Mouse (Mus musculus) heart, embryonic 15.5 days (tissue): ENCODE data around the gene Vmn1r234. TPM values are rescaled to one million over a fixed set of nuclear protein-coding genes. Genes with fewer than 3 reads are reported as not detected.
"Not testable (repeated sequence)": the region's sequence is repeated elsewhere in the genome, so short reads cannot be mapped to it uniquely, and the experiment has no call there.

Experiments used
- ATAC-seq: fragments of 200-750 bp; cut with Nextera tagmentation; replicated peaks from 2 replicates; pipeline ENCODE4 v1.8.0; 2017; ENCODE audit warnings: low read depth, moderate TSS enrichment; ENCODE audit not compliant: insufficient number of reproducible peaks, insufficient read depth, low FRiP score
- H3K27ac ChIP-seq: fragments of 300-500 bp; sonication (generic); 2 replicates; pipeline ENCODE4 v1.5.1; 2015; ENCODE audit warnings: mild to moderate bottlenecking, inconsistent platforms
- H3K27me3 ChIP-seq: fragments of 300-500 bp; sonication (generic); 2 replicates; pipeline ENCODE4 v1.6.1; 2015; ENCODE audit warnings: inconsistent platforms
- H3K36me3 ChIP-seq: fragments of 300-500 bp; sonication (generic); 2 replicates; pipeline ENCODE4 v1.6.1; 2015; ENCODE audit warnings: mild to moderate bottlenecking, inconsistent platforms
- H3K4me1 ChIP-seq: fragments of 300-500 bp; sonication (generic); replicated peaks from 2 replicates; pipeline ENCODE4 v1.6.1; 2015; ENCODE audit warnings: inconsistent platforms
- H3K4me2 ChIP-seq: fragments of 300-500 bp; sonication (generic); 2 replicates; pipeline ENCODE4 v1.6.1; 2015; ENCODE audit warnings: inconsistent platforms, mild to moderate bottlenecking, moderate library complexity
- H3K4me3 ChIP-seq: fragments of 300-500 bp; sonication (generic); 2 replicates; pipeline ENCODE4 v1.5.1; 2015; ENCODE audit warnings: mild to moderate bottlenecking, inconsistent platforms
- H3K9ac ChIP-seq: fragments of 300-500 bp; sonication (generic); 2 replicates; pipeline ENCODE4 v1.6.1; 2015; ENCODE audit warnings: mild to moderate bottlenecking, inconsistent platforms
- H3K9me3 ChIP-seq: fragments of 300-500 bp; sonication (generic); replicated peaks from 2 replicates; pipeline ENCODE4 v1.6.1; 2016; ENCODE audit warnings: inconsistent platforms
- WGBS: fragments of 180-500 bp; shearing (Covaris S2); methylation state at CpG from one replicate; pipeline ENCODE4 v1.1.7; 2015; ENCODE audit warnings: mixed read lengths; 5-methylcytosine and 5-hydroxymethylcytosine counted together
- microRNA-seq: library from miRNA; unstranded; fragments of <30 nt; microRNA quantifications from one replicate; pipeline ENCODE4, GENCODE M21; 2016
- polyA plus RNA-seq: library from polyadenylated mRNA; unstranded; fragments of >200 nt; fragmentation: Nextera tagmentation; extraction: Ambion mirVana; gene quantifications from 2 replicates; pipeline ENCODE4 v1.2.1, GENCODE M21; 2015

Vmn1r234 gene
- polyA plus RNA-seq = not detected in 2 replicates

GRCm38 (mm10) chr17:21225787-21226186 lies at the start of gene Vmn1r234:
Vmn1r234 (plus strand) TSS chr17:21226087.
- H3K27ac ChIP-seq = no peak within 1 kb of the TSS
- WGBS = 71% methylated on average over 1 of the region's 1 CpGs
- H3K4me1 ChIP-seq = no peaks in the 10 kb centered on the region
- H3K4me2 ChIP-seq = no peak within 1 kb of the TSS
- no peak within 1 kb of the TSS for H3K9ac ChIP-seq
- H3K36me3 ChIP-seq = no peaks in the 10 kb centered on the region
- no peak for ATAC-seq
- H3K4me3 ChIP-seq = no peak within 1 kb of the TSS
- no peaks in the 10 kb centered on the region for H3K27me3 ChIP-seq
- H3K9me3 ChIP-seq = no peaks in the 10 kb centered on the region

DNA sequence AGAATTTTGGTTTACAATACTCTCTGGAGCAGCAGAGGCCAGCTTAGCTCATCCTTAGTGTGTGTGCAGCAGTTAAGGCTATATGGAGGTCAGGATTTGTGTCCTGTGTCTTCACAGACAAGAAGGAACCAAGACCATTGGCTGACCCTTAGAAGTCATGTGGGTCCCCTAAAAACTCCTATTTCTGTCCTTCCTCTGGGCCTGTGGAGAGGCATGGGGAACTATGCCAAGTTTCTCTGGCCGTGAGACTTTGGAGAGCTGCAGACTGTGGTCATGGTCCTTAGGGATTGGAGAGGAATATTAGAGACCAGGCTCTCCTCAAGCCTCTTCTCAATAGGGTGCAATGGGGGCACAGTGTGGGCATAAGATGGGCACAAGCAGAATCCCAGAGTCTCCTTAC lies 14.8 kb upstream of the Vmn1r234 start:
- not testable (repeated sequence) for H3K27ac ChIP-seq, H3K9ac ChIP-seq, H3K4me1 ChIP-seq, H3K4me3 ChIP-seq, ATAC-seq, H3K36me3 ChIP-seq, H3K4me2 ChIP-seq, H3K9me3 ChIP-seq, H3K27me3 ChIP-seq
- WGBS = 53% methylated on average over 1 of the region's 1 CpGs

DNA sequence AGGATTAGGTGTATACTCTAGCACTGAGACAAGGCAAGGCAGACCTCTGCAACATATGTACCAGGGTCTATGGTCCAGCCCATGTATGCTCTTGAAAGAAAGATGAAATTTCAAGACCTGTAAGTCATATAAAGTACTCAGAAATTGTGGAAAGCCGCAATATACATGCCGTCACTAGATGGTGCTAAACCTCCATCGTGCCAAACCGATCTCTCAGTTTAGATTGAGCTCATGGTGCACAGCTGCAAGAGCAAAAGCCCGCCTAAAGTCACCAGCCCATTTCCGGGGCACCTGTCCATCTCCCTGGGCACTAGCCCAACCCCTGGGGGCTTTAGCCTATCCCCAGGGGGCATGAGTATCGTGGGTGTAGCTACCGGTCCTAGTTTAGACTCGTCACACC lies 5.8 kb downstream of the Vmn1r234 start:
- no peaks in the 10 kb centered on the region for H3K9me3 ChIP-seq
- no peak for ATAC-seq
- H3K36me3 ChIP-seq = no peaks in the 10 kb centered on the region
- H3K27me3 ChIP-seq = no peaks in the 10 kb centered on the region
- no peak overlapping the region for H3K4me2 ChIP-seq
- no peak overlapping the region for H3K4me3 ChIP-seq
- no peak overlapping the region for H3K9ac ChIP-seq
- H3K27ac ChIP-seq = no peak overlapping the region
- H3K4me1 ChIP-seq = no peaks in the 10 kb centered on the region
- WGBS = 31% methylated on average over 9 of the region's 9 CpGs

DNA sequence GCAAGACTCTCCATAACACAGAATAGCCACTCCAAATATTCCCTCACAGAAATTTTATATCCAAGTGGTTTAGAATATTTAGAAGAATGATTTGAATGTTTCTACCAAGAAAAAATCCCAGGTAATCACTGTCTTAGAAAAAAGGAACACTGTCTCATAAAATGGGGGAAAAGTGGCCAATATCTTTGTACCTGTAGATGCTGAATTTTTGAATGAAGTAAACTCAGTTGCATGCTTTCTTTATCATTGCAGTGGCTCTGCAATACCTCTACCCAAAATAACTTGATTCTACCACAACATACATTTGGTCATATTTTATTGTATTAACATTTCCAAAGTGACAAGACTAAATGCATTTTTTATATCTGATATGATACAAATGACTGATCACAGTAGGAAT lies 30.2 kb downstream of the Vmn1r234 start, which contains the start of gene Vmn1r235:
Gene Vmn1r235 (plus strand): TSS at position 301 of the 400 bp plus-strand sequence.
- no peak for ATAC-seq
- Histone ChIP-seq H3K9ac (no peak within 1 kb of the TSS), H3K27ac (no peak within 1 kb of the TSS), H3K4me2 (no peak within 1 kb of the TSS), H3K27me3 (no peaks in the 10 kb centered on the region), H3K4me1 (no peaks in the 10 kb centered on the region), H3K36me3 (no peaks in the 10 kb centered on the region), H3K4me3 (no peak within 1 kb of the TSS), H3K9me3 (no peaks in the 10 kb centered on the region)

DNA sequence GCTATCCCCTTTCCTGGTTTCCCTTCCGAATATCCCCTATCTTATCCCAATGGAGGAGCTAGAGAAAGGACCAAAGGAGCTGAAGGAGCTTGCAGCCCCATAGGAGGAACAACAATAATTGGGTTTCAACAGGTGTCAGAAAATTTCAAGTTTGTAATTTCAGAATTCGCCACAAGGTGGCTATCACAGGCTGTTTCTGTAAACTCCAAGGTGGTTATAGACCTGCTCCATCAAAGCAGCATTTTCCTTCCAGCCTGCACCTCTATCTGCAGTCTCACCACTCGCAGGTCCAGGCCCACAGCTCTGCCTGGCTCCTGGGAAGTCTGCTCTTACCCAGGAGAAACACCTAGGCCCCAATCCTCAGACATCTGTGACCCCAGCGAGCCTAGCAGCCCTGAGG lies 46.2 kb downstream of the Vmn1r234 start:
- 10% methylated on average over 4 of the region's 4 CpGs for WGBS

DNA sequence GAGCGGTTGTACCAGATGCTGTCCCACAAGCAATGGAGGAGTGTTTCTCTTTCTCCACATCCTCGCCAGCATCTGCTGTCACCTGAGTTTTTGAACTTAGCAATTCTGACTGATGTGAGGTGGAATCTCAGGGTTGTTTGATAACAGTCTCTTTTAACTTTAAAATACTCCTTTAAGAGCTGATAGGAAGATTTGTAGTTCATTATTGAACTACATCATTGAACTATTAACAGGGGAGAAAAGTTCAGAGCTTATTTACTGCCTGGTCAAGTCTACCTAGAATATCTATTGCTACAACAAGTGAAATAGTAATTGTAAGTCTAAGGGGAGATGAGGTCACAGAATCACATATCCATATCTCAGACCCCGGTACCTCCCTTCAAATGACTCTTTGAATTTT lies 56.8 kb downstream of the Vmn1r234 start, which contains the start of gene Vmn1r236:
Gene Vmn1r236 (plus strand): TSS at position 301 of the 400 bp plus-strand sequence.
- Histone ChIP-seq H3K27ac (no peak within 1 kb of the TSS), H3K9me3 (no peaks in the 10 kb centered on the region), H3K4me2 (no peak within 1 kb of the TSS), H3K36me3 (no peaks in the 10 kb centered on the region), H3K27me3 (no peaks in the 10 kb centered on the region), H3K4me1 (no peaks in the 10 kb centered on the region), H3K4me3 (no peak within 1 kb of the TSS), H3K9ac (no peak within 1 kb of the TSS)
- 67% methylated on average over 3 of the region's 3 CpGs for WGBS
- no peak for ATAC-seq

More for the DNA sequence above, 46.2 kb downstream of the Vmn1r234 start:
- H3K27me3 ChIP-seq = no peaks in the 10 kb centered on the region
- H3K9ac ChIP-seq = no peak overlapping the region
- no peaks in the 10 kb centered on the region for H3K36me3 ChIP-seq
- no peak overlapping the region for H3K4me3 ChIP-seq
- no peak for ATAC-seq
- H3K4me1 ChIP-seq = no peaks in the 10 kb centered on the region
- no peaks in the 10 kb centered on the region for H3K9me3 ChIP-seq
- no peak overlapping the region for H3K27ac ChIP-seq
- no peak overlapping the region for H3K4me2 ChIP-seq

DNA sequence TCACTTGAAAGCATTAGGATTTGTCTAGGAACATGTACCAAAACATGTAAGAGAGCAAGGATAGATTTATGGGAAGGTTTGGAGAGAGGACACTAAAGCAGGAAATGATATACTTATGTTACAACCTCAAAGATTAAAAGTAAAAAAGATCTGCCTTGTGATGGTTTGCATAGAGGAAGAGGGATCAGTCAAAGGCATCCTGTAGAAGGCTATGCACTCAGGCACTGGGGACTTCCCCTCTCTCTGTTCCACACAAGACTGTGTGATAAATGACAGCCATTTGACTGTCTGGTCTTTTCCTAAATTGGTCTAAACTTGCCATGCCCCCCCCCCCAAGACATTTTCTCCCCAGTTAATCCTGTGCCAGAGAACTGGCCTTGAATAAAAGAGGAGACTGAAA lies 58.5 kb downstream of the Vmn1r234 start:
- no peak for ATAC-seq
- no peaks in the 10 kb centered on the region for H3K9me3 ChIP-seq

More for the DNA sequence above, 58.5 kb downstream of the Vmn1r234 start:
- no peaks in the 10 kb centered on the region for H3K27me3 ChIP-seq
- H3K36me3 ChIP-seq = no peaks in the 10 kb centered on the region
- H3K27ac ChIP-seq = no peak overlapping the region
- H3K4me2 ChIP-seq = no peak overlapping the region
- no peaks in the 10 kb centered on the region for H3K4me1 ChIP-seq
- H3K9ac ChIP-seq = no peak overlapping the region
- H3K4me3 ChIP-seq = no peak overlapping the region

Small RNAs within 50 kb of the gene (microRNA-seq; reads per million reads assigned to microRNA genes)
- not detected for gene Gm26384

Other genes starting within 250 kb of the Vmn1r234 start
- not detected in 2 replicates for gene Vmn1r233, start 229.6 kb upstream of the Vmn1r234 start, polyA plus RNA-seq
- gene Zfp160, start 217.2 kb upstream of the Vmn1r234 start, polyA plus RNA-seq = 9.6 TPM in 2 replicates
- gene Vmn1r235, start 30.3 kb downstream of the Vmn1r234 start, polyA plus RNA-seq = not detected in 2 replicates
- gene Vmn1r236, start 56.9 kb downstream of the Vmn1r234 start, polyA plus RNA-seq = not detected in 2 replicates
- gene Vmn1r237, start 85.8 kb downstream of the Vmn1r234 start, polyA plus RNA-seq = not detected in 2 replicates
- 1.9 and 2.0 TPM in 2 replicates for gene Zfp677, start 157.7 kb downstream of the Vmn1r234 start, polyA plus RNA-seq
- 2.8 and 4.9 TPM in 2 replicates for gene Zfp54, start 197.1 kb downstream of the Vmn1r234 start, polyA plus RNA-seq
- gene Zfp51, start 224.3 kb downstream of the Vmn1r234 start, polyA plus RNA-seq = 9.3 and 11.0 TPM in 2 replicates